Mouse (Mus musculus) heart, postnatal 10 days (tissue): Measurements from ENCODE around the gene Gopc. TPM values are rescaled to one million over a fixed set of nuclear protein-coding genes. Genes with fewer than 3 reads are reported as not detected.
"Not testable (repeated sequence)": the region's sequence is repeated elsewhere in the genome, so short reads cannot be mapped to it uniquely, and the experiment has no call there.

Source experiments
- DNase-seq, 2 experiments: peaks; one replicate each; pipeline ENCODE4 v3.0.0; 2021
- intact Hi-C: fragments of 180-260 bp; cut with DNase I; formaldehyde crosslinking; loops from one replicate; pipeline ENCODE4 v1.15.1; 2025
- total RNA-seq, 2 experiments: library from RNA; stranded (reverse); gene quantifications; 2 replicates each; pipeline ENCODE4 v1.2.3; 2021

The Gopc gene
- total RNA-seq, 2 experiments from 2014 or later: 20.9 to 21.4 TPM

DNA sequence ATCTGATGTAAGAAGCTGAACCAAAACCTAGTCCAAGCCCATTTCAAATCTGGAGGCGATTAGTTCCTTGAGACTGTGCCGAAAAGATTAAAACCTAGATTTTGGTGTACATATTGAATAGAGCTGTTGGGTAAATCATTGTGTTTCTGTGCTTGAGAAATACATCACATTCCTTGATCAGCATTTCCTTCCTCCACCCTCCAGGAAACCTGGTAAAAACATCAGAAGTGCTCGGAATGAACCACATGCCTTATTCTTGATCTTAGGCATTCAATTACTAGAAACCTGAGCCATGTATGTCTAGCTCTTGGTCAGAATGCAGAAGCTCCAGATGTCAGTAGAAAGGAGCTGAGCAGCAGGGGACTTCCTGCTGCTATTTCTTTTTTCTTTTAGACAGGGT lies 7.5 kb upstream of the Gopc start:
- intact Hi-C loops: loop anchor here (5.0 kb wide), 2 partner anchors 172 to 282 kb away; no protein-coding TSS in a partner anchor
- peak; percentile 13 to 15 for DNase-seq

DNA sequence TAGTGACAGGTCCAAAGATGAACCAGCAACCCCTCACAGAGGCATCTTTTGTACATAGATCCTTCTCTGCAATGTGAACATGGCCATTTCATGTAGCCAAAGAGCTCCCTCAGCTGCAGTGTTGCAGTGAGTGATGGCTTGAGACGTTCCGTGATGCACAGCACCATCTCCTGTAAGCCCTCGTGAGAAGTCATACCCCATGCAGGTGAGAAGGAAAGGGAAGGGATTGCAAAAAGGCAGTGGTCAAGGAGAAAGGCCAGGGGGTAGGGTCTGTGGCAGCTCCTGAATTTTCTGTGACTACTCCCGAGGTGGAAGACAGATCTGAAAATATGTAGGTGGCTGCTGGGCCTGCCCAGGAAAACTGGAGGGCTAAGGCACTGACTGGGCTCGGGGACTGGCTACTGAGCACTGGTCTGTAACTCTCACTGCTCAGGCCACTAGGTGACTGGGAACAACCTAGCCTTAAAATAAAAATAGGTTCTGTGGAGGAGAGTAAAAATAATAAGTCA lies 7.1 kb upstream of the Gopc start, which contains the start of gene Nepn:
Gene Nepn (plus strand): TSS at position 51 of the 509 bp plus-strand sequence.
- DNase-seq: no peak
- intact Hi-C loops: loop anchor here (5.0 kb wide), 2 partner anchors 172 to 282 kb away; no protein-coding TSS in a partner anchor

DNA sequence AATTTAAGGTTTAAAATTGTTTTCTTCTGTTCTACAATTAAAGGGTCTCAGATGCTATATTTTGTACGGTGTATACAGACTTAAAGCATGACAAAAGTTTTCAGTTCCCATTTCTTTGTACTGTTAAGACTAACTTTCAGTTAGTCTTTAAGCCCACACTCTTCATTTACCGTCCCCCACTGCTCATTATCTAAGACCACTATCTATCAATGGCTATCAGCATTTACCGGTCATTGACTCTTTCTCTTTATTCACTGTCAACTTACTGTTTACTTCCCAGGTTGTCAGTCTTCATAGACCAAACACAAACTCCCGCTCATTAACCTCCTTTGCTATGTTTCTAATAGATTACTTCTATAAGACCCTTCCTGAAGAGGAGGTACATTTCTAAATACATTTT lies 5.3 kb upstream of the Gopc start:
- intact Hi-C loops: loop anchor here (5.0 kb wide), 2 partner anchors 170 to 280 kb away; no protein-coding TSS in a partner anchor
- no peak for DNase-seq

DNA sequence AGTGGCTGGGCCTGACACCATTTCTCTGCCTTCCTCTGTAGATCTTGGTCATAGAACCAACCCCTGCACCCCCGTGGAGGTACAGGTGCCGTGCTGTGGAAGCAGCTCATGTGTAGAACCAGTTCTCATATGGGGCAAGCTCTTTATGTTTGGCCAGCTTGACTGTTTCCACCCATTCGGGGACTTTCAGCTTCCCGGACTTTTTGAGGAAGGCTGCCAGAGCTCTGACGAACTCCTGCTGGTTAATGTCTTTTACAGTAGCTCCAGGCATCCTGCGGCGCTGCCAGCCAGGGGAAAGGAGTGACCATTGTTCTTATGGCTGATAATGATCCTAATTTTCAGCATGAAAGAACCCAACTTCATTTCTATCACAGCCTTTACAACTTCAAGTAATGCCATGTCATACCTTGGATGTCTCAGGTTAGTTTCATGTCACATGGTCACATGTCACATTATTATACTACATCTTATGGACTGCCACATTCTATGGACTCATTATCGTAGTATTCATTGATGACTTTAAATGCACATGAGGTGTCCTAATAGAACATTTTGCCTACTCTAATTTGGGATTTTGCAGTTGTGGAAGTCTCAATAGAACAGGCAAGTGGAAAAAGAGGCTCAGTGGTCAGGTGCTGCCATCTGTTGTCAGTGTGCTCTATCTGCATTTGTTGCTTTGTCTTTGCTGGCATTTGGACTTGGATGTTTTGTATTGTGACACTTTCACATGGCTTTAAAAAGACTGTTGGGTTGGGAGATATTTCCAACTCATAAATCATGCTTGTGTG lies 3.1 kb upstream of the Gopc start:
- intact Hi-C loops: loop anchor here (1.0 to 5.0 kb wide), 4 partner anchors 32 to 278 kb away; partner anchors contain the start of gene Nus1
- peak; percentile 65 to 79 for DNase-seq

DNA sequence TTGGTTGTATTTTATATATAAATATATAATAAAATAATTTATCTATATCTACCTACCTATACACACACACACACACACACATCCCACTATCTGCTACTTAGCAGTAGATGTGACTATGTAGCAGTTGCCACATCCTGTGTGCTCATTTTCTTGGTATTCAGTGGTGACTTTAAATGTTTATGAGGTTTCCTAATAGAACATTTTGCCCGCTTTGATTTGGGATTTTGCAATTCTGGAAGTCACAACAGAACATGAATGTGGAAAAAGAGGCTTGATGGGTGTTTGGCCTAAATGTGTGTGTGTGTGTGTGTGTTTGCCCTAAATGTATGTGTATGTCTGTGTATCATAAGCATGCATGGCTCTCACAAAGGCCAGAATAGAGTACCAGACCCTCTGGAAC lies 1.6 kb upstream of the Gopc start:
- no peak for DNase-seq
- intact Hi-C loops: no loop called here

DNA sequence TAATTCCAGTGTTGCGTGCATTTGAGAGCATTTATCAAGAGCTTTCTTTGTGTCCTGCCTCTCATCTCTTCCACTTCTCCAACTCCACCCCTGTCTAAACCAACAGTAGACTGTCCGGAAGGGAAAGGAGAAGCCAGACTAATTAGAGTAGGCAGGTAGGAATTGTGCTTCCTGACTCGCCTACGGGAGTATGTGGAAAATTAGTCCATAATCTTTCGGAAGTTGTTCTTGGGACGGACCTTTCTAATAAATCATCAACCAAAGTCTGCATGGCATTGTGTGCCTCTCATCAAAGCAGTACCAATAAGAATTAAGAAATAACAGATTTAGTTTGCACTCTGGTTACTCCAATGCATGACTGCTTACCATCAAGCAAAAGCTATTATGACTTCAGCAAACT lies 1.1 kb upstream of the Gopc start:
- intact Hi-C loops: no loop called here
- peak in 1 of 2 experiments; percentile 12 for DNase-seq

DNA sequence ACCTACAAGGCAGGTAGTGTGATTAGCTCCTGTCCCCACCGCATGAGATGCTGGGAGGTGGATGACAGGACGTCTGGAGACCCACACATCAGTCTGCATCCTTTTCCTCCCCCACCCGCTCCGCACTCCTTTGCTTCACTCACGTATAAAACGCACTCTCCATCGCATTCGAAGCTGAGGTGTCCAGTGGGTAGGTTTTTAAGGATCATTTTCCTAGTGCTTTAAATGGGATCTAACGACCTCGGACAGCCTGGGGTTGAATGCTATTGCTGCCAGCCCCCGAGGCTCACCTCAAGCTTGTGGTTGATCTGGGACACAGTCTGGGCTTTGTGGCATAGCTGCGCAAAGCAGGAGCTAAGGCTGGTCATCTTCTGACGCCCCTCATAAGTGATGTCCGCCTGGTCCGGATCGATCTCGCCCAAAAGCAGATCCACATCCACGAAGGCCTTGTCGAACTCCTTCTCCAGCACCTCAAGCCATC lies 563 bp downstream of the Gopc start:
- DNase-seq: no peak
- intact Hi-C loops: loop anchor here (2.0 kb wide), 1 partner anchor 149 kb away; the partner anchor contains the start of gene Dcbld1

DNA sequence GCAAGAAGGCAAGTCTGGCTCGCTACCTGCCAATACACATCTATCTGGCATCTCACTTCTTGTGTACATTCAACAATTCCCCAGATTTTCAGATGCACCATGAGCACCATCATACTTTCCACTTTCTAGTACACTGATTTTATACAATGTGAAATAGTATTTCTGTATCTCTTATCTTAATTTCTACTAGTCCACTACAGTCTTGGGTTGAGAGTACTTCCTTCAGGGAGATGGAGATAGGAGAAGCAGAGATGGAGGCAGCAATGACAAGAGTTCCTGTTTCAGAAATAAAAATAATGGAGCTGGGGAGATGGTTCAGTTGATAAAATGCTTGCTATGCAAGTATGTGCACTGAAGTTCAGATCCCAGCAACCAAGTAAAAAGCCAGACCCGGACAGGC lies 4.1 kb downstream of the Gopc start:
- intact Hi-C loops: no loop called here
- no peak for DNase-seq

DNA sequence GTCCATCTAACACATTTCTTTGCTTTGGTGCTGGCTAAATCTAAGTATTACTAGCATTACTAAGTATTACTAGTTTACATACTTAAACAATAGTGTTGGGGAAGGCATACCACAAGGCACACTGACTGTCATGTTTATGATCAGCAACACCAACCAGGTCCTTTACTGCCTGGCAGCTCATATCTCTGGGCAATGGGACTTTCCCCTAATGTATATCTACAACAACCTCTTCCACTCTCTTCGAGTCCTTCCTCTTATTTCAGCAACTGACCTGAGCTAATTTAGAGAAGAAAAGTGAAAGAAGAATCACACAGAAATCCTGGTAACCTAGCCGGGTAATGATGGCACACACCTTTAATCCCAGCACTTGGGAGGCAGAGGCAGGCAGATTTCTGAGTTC lies 5.5 kb downstream of the Gopc start:
- DNase-seq: no peak
- intact Hi-C loops: no loop called here

DNA sequence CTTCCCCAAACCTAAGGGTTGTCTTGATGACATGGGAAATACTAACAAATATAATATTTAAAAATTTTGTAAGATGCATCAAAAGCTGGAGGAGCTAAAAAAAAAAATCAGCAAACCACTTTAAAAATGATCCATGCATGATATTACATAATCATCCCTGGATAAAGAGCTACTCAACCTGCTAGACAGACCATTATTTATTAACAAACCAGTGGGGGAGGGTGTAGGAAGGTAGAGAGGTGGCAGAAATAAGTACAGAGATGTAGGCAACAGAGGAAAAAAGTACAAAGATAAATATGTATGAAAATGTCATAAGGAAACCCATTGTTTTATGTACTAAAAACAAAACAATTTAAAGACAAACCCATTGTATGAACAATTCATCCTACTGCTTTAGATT lies 7.3 kb downstream of the Gopc start:
- intact Hi-C loops: no loop called here
- DNase-seq: no peak

DNA sequence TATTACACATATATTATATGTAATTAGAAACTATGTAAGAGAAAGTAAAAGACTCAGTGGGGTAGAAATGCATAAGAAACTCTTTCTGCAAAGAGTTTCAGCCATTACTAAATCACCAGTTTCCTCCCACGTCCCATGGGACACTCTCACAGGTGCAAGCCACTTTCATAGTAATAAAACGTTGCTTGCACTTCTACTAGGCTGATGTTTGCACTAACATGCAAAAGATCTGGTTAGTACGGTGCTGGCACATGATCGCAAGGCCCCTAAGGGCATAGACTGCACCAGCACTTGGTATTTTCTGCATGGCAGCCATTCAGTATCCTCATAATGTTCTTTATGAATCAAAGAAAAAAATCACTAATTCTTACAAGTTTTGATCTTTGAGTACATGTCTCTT lies 8.1 kb downstream of the Gopc start:
- no peak for DNase-seq
- intact Hi-C loops: no loop called here

DNA sequence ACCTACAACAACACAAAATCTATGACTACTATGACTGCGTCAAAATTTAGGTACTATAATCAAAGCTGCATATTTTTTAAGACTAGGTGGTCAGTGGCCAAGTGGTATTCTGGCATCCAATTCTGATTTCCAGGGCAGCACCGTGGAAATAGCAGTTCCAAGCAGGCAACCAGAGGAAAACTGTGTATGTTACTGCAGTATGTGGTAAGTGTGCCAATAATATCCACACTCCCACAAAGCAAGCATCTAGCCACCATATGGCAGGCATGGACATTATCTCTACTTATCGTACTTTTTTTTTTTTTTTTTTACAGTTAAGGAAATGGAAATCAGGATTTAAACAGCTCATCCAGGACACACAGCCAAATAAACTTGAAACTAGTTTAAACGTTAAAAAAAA lies 13.5 kb downstream of the Gopc start:
- intact Hi-C loops: no loop called here
- no peak for DNase-seq

DNA sequence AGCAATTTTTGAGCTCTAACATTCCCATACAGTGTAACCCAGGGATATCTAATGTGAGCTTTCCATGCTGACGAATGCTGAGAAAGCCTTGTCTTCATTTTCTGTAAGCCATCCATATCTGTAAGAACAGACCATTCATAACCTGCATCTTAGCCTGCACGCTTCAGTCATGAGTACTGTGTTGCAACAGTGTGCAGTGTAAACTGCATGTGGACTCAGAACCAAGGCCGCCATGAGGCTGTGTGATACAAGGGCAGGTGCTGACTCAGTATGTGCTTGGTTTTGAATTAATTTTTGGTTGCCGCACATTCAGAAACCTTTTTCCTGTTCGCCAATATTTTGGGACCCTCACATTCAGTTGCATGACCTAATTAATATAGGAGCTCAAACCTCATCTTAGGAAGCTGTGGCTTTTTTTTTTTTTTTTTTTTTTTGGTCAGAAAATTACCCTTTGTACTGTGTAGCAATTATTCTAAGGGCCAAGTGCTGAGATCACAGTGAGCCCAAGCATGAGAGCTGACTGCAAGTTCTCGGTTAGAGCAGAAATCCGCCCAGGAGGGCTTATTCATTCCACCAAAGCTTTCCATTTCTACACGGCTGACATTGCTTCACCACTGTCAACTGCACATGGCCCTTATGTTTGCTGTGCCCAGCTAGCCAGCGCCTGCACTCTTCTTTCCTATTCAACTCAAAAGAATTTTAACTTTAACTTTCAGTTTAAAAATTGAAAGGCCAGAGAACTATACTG lies 20.9 kb downstream of the Gopc start:
- intact Hi-C loops: no loop called here
- DNase-seq: no peak

DNA sequence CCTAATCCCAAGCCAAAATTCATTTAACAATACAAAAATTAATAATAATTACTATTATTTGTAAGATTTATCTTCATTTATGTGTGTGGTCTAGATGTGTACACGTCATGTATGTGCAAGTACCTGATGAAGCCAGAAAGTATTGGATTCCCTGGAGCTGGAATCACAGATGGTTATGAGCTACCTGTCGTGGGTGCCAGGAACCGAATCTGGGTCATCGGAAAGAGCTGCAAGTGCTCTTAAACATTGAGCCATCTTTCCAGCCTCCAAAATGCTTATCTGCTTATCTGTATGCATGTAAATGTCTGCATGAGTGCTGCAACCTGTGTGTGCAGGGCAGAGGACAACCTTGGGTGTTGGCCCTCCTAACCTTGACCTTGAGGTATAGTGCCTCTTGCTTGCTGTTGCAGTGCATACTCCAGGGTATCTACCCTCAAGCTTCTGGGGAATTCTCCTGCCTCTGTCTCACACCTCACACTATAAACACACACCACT lies 21.6 kb downstream of the Gopc start:
- no peak for DNase-seq
- intact Hi-C loops: no loop called here

DNA sequence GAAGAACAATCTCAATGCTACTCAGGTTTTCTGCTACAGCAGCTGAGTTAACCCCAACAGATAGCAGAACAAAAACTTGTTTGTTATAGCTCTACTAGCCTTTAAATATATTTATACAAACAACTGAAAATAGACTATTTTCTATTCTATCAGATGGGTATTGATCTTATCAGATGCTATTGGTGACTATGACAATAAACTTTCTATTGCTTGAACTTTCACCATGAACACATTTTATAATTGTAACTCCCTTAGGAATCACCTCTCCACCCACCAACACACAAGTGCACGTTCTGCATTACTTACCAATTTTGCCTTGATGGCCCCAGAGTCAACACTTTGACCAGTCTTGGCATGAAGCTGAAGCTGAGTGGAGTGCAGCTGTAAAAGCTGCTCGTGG lies 23.5 kb downstream of the Gopc start, which contains the start of gene Gm26741:
Gene Gm26741 (plus strand): TSS at position 301 of the 400 bp plus-strand sequence.
- no peak for DNase-seq
- intact Hi-C loops: no loop called here

DNA sequence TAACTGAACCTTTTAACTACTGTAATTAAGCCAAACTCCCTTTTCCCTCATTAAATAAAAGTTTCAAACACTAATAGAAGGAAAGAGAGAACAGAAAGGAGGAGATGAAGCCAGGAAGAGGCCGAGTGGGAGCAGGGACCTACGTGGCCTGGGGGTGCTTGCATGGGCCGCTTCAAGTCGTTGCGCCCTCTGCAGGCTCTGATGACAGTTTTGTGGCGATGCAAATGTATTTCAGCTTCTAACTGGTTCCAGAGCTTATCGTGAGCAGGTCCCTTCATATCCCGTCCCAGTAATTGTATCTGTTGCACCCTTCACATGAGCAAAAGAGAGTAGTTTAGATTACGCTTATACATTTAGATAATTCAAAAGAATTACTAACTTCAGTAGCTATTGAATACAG lies 28.7 kb downstream of the Gopc start:
- intact Hi-C loops: no loop called here

DNA sequence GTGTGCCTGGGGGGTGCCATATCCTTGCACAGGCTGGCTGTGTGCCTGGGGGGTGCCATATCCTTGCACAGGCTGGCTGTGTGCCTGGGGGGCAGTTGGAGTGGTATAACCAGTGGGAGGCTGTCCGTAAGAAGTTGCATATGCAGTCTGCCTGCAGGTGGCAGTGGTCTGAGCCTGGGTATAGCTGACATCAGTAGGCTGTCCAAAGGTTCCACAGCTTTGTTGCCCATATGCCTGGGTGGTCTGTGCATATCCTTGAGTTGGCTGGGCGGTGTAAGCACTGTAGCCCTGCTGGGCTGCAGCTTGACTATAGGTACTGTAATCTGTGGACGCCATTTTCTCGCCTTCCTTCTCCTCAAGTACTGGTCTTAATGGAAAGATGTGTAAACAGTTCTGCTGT lies 38.6 kb downstream of the Gopc start:
- intact Hi-C loops, DNase-seq: not testable (repeated sequence)

More for the DNA sequence above, 28.7 kb downstream of the Gopc start:
- DNase-seq: no peak

DNA sequence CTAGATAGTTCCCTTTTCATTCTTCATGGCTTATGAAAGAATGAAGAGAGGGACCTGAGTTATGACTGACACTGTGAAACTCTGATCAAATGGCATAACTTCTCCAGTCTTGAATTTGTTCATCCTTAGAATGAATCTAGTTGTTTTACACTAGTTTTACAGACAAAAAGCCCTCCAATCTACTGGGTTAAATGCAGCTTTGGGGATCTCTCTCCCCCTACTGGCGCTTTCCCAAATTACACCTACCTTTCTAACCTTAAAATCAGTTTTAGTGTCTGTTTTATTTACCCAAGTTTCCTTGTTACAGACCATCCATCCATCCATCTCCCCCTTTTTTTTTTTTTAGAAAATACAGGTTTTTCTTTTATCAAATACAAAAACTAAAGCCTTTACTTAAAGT lies 50.9 kb downstream of the Gopc start:
- intact Hi-C loops: loop anchor here (1.0 to 5.0 kb wide), 3 partner anchors 99 to 224 kb away; no protein-coding TSS in a partner anchor
- peak; percentile 42 to 74 for DNase-seq

DNA sequence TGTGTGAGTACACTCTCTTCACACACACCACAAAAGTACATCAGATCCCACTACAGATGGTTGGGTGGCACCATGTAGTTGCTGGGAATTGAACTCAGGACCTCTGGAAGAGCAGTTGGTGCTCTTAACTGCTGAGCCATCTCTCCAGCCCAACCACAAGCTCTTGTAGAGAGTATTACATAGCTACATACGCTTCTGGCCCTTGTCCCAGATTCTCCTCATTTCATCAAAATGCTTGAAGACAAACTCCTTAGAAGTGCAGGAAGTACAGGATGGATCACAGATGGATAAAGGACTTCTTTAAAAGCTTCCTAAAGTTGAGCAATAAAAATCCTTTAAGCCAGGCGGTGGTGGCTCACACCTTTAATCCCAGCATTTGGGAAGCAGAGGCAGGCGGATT lies 60.0 kb downstream of the Gopc start:
- no peak for DNase-seq
- intact Hi-C loops: no loop called here

DNA sequence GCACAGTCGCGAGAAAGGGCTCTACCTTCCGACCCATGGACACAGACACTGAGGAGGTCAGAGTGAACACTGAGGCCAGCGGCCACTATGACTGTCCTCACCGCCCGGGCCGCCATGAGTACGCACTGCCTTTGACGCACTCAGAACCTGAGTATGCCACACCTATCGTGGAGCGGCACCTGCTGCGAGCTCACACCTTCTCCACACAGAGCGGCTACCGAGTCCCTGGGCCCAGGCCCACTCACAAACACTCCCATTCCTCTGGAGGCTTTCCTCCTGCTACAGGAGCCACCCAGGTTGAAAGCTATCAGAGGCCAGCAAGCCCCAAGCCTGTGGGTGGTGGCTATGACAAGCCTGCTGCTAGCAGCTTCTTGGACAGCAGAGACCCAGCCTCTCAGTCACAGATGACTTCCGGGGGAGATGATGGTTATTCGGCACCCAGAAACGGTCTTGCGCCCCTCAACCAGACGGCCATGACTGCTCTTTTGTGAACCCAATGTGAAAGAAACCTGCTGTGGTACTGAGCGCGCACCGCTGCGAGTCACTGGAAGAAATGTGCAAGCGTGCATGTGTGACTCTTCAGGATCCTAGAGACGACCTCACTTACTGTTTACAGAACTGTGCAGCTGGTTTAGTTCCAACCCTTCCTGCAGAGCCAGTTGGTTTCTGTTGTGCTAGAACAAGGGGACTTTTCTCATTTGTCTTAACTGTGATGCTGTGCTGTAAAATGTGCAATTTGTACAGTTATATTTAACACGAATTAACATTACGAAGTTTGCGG lies 62.2 kb downstream of the Gopc start:
- DNase-seq: no peak
- intact Hi-C loops: no loop called here
